Mouse (Mus musculus): Measurements from ENCODE around the gene Wipf3. TPM values are rescaled to one million over a fixed set of nuclear protein-coding genes. Genes with fewer than 3 reads are reported as not detected.

The Wipf3 gene
- total RNA-seq, 4 experiments from 2014 or later: 309 to 327 (median 317) TPM

DNA sequence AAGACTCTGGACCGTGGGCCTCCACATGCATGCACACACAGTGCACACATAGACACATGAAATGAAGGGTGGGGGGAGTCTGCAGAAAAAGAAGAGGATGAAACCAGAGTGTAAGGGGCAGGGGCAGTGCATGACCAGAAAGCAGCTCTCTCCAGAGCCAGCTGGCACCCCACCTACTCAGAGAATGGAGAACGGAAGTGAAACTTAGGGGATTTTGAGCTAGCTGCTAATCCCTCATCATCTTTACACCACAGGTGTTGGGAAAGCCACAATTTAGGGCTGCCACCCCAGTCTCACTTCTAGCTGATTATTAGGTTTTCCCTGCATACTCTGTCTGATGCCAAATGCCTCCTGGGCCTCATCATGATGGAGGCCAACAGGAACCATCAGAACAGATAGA, 100.8 kb downstream of the Wipf3 start:
- DNase-seq (ENCODE audit: low spot score in 2 of 2): no peak

GRCm38 (mm10) chr6:54531048-54531481, 101.7 kb downstream of the Wipf3 start:
- DNase-seq (ENCODE audit: low spot score in 2 of 2): no peak

GRCm38 (mm10) chr6:54535485-54535884, 106.1 kb downstream of the Wipf3 start:
- no peak for DNase-seq (ENCODE audit: low spot score in 2 of 2)

DNA sequence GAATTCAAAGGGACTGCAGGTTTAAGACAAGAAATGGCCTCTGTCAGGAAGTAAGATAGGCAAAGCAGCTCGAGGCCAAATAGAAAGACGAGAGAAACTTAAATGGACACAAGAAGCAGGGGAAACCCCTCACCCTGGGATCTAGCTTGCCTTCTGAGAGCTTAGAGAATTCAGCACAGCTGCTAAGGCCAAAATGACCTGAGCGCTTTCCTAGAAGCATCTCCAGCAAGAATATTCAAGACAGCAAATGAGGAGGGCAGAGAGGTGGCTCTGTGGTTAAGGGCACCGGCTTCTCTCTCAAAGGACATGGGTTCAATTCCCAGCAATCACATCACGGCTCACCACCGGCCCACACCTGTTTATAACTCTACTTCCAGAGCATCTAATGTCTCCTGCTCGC, 107.7 kb downstream of the Wipf3 start:
- DNase-seq (ENCODE audit: low spot score in 2 of 2): no peak

DNA sequence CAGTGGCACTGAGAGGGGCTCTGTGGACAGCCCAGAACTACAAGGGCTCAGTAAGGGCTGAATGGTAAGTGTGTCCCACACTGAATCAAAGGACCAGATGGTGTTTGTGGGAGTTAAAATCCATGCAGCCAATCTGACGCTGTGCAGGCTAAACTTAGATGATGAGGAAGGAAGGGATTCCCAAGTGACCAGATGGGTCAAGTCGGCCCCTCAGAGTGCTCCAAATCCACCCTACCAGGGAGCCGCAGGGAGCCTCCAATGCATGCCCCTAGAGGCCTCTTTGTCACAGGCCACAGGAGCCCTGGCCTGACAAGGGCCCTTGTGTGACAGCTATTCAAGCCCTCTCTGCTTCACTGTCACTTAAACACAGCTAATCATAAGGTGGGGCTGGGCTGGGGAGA, 109.4 kb downstream of the Wipf3 start:
- DNase-seq (ENCODE audit: low spot score in 2 of 2): no peak

GRCm38 (mm10) chr6:54539396-54539795, 110.0 kb downstream of the Wipf3 start:
- DNase-seq (ENCODE audit: low spot score in 2 of 2): no peak

DNA sequence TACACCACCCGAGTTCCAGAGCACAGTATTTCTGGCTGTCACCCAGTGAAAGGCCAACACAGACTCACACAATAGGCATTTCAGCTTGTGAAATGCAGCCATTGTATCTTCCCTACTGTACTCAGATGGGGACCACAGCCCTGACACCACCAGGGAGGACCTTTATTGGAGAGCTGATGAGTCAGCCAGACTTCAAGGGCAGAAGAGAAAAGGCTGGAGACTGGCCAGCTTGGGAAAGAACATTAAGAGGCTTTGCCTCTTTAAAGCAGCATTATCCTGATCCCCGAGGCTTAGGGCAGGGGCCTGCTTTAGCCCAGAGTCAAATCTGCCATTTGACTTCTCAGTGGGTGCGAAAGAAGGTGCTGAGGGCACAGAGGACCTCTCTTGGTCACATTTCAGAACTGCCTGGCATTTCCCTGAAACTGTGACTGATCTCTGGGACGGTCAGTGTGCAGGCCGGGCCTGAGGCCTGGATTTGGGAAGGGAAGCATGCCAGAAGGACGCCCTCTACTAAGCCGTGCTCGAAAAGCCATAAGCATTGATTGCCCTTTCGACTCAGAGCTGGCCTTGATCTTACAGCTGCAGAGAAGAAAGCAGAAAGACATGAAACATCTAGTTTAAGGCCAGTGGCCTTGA, 111.0 kb downstream of the Wipf3 start:
- no peak for DNase-seq (ENCODE audit: low spot score in 2 of 2)

- no peak for DNase-seq (ENCODE audit: low spot score in 2 of 2)
These were observed 113.4 kb downstream of the Wipf3 start for GRCm38 (mm10) chr6:54542836-54543235.

DNA sequence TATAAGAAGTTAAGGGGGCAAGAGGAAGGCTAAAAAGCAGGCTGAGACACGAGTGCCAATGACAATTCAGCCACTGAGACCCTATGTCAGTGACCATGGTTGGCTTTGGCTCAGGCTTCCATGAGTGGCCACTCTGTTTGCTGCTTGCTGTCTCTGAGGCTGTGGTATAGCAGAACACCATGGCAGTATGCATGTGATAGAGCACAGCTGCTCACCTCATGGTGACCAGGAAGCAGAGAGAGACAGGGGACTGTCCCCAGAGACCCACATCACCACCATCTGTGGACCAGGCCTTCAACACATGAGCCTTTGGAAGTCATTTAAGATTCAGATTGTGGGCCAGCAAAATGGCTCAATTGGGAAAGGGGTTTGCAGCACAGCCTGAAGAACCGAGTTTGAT, 114.2 kb downstream of the Wipf3 start:
- DNase-seq (ENCODE audit: low spot score in 2 of 2): no peak

DNA sequence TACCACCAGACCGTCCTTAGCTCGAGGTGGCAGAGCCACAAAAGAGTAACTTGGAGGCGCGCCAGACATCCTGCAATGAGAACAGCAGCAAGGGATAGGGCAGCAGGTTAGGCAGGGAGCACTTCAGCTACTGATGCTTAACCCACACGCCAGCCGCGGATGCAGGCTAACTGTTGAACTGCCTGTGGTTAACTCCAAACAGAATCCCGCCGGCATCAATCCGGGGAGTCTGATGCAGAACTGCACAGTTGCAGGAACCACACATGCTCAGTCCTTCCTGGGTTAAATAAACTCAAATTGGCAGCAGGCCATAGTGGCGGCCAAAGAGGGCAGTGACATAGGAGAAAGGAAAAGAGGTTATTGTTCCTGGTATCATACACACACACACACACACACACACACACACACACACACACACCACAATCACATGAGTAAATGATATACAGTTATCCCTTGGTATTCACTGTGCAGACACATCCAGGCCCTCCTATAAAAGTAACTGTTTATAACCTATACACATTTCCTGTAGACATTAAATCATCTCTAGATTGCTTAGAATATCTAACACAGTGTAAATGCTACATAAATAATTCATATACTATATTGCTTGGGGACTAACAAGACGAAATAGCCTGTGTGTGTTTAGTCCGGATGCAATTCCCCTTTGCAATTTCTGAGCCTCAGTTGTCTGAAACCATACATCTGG, 119.1 kb downstream of the Wipf3 start:
- DNase-seq (ENCODE audit: low spot score in 2 of 2): no peak

DNA sequence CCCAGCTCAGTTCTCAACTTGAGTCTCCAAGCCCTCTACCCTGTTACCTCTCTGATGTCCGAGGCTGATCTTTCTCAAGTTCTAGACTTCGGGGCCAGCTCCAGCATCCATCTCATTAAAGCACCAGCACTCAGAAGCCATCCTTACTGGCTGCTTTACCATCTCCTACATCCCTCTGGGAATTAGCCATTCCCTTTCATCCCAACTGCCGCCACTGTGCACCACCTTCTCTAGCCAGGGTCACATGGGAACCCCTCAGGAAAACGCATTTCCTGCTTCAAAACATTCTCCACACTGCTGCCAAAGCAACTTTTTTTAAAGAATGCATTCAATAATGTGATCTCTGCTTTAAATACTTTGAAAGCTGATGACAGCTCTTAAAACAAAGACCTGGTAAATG, 119.9 kb downstream of the Wipf3 start:
- no peak for DNase-seq (ENCODE audit: low spot score in 2 of 2)

GRCm38 (mm10) chr6:54550801-54551323, 121.5 kb downstream of the Wipf3 start:
- DNase-seq (ENCODE audit: low spot score in 2 of 2): no peak

GRCm38 (mm10) chr6:54552721-54553413, 123.5 kb downstream of the Wipf3 start:
- DNase-seq (ENCODE audit: low spot score in 2 of 2): no peak

Other genes starting within 250 kb of the Wipf3 start
- 1 to 10 TPM in 2 of 4 experiments, under 1 TPM in 2; 0.85 to 1.9 (median 1.2) TPM for gene Prr15, start 103.8 kb upstream of the Wipf3 start, total RNA-seq (2022)
- gene Scrn1, start 136.9 kb downstream of the Wipf3 start, total RNA-seq (2022): 100 to 1,000 TPM; 101 to 107 (median 103) TPM
- 10 to 100 TPM; 11.1 to 14.3 (median 12.6) TPM for gene Plekha8, start 165.5 kb downstream of the Wipf3 start, total RNA-seq (2022)
- gene Fkbp14, start 167.7 kb downstream of the Wipf3 start, total RNA-seq (2022): 10 to 100 TPM; 12.3 to 18.3 (median 13.7) TPM